Mouse (Mus musculus): ENCODE measurements around the gene Cdhr3.

Gene Cdhr3

DNA sequence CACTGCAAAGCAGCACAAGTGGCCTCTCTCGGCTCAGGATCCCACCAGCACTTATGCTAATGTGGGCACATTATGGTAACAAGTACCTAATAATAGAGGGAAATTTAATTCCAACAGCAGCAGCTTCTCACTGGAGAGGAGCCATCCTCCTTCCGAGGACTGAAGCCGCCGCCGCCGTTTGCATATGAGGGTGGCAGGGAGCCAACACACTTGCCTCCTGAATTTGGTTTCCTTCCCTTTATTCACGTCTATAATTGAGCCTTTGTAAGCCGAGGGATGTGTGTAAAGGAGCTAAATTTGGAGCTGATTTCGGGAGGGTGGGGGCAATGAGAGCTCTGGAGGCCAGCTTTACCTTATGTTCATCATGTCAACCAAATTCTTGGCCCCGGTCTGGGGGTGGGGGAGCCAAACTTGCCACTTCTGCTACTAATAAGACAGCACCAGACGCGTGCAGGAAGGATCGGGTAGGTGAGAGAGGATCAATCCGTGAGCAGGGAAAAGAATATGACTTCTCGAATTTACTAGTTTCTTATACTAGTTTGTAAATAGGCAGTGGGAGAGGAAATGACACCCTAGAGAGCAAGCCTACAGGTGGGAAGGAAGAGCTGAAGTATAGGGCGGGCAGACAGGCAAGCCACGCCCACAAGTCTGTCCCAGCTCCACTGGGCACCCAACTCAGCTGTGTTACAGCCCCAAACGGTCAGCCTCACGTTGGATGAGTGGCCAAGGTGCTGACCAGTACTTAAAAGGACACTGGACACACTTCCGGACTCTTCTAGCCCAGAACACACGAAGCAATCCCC, 56.8 kb downstream of the Cdhr3 start:
- DNase-seq (ENCODE audit: low read depth, low spot score) = peak; percentile 89

- DNase-seq (ENCODE audit: low read depth, low spot score) = no peak
These were observed 57.5 kb downstream of the Cdhr3 start for GRCm38 (mm10) chr12:33035089-33035718.

GRCm38 (mm10) chr12:33034343-33035088, 58.2 kb downstream of the Cdhr3 start:
- no peak for DNase-seq (ENCODE audit: low read depth, low spot score)

GRCm38 (mm10) chr12:33033221-33033620, 59.5 kb downstream of the Cdhr3 start:
- DNase-seq (ENCODE audit: low read depth, low spot score) = no peak

- DNase-seq (ENCODE audit: low read depth, low spot score) = no peak
These were observed 62.1 kb downstream of the Cdhr3 start for GRCm38 (mm10) chr12:33030589-33030988.

DNA sequence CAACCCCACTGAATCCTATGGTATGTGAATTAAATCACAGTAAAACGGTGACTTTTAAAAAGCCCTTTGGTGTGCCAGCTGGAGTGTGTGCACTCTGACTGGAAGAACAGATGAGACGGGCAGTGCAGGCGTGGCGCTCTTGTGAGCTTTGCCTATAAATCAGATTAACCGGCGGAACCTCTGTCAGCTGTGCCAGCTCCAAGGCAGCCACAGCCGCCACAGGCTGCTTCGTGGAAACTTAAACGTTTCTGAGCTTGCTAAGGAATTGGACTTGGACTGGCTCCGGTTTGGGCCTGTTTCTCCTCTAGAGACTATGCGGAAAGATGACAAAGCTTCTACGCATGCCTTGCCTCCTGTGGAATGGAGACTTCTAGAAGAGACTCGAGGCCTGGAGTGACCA, 62.6 kb downstream of the Cdhr3 start:
- DNase-seq (ENCODE audit: low read depth, low spot score) = no peak

DNA sequence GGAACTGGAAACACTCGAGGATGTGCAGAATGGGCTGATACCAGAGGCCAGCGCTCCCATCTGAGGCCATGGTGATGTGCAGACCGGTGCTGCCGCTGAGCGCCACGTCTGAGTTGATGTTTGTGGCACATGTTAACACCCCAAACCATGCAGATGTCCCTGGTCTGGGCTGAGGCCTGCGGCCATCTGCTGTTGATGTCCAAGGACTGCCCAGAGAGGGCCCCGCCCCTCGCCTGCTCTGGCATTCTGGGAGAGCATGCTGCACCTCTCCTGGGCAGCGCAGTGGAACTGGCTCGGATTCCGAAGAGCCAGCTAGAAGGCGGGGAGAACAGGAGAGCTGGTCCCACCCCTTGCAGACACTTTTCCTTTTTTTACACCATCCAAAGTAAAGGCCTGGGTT, 64.0 kb downstream of the Cdhr3 start:
- no peak for DNase-seq (ENCODE audit: low read depth, low spot score)

GRCm38 (mm10) chr12:33028109-33028691, 64.5 kb downstream of the Cdhr3 start:
- DNase-seq (ENCODE audit: low read depth, low spot score) = no peak

GRCm38 (mm10) chr12:33027093-33027492, 65.6 kb downstream of the Cdhr3 start:
- DNase-seq (ENCODE audit: low read depth, low spot score) = peak; percentile 93

DNA sequence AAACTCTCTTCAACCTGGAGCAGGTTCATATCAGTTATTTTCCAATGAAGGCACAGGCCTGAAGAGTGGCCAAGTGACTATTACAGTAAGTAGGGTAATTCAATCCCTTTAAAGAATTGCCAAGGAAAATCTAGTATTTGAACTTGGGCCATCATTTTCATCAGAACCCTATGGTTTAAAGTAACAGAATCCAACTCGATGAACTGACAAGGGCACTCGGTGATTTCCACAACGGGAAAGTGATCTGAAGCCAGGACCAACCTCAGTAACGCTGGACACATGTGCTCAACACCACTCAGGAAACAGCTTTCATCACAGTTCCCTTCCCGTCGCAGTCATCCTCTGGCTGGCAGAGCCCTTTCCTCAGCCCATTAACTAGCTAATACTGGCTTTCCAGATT, 68.2 kb downstream of the Cdhr3 start:
- no peak for DNase-seq (ENCODE audit: low read depth, low spot score)

- DNase-seq (ENCODE audit: low read depth, low spot score) = no peak
These were observed 70.9 kb downstream of the Cdhr3 start for GRCm38 (mm10) chr12:33021751-33022150.

- peak; percentile 51 for DNase-seq (ENCODE audit: low read depth, low spot score)
These were observed 71.5 kb downstream of the Cdhr3 start for GRCm38 (mm10) chr12:33021140-33021539.

GRCm38 (mm10) chr12:33020011-33020410, 72.7 kb downstream of the Cdhr3 start:
- DNase-seq (ENCODE audit: low read depth, low spot score) = peak; percentile 28

GRCm38 (mm10) chr12:33018601-33019000, 74.1 kb downstream of the Cdhr3 start:
- no peak for DNase-seq (ENCODE audit: low read depth, low spot score)

DNA sequence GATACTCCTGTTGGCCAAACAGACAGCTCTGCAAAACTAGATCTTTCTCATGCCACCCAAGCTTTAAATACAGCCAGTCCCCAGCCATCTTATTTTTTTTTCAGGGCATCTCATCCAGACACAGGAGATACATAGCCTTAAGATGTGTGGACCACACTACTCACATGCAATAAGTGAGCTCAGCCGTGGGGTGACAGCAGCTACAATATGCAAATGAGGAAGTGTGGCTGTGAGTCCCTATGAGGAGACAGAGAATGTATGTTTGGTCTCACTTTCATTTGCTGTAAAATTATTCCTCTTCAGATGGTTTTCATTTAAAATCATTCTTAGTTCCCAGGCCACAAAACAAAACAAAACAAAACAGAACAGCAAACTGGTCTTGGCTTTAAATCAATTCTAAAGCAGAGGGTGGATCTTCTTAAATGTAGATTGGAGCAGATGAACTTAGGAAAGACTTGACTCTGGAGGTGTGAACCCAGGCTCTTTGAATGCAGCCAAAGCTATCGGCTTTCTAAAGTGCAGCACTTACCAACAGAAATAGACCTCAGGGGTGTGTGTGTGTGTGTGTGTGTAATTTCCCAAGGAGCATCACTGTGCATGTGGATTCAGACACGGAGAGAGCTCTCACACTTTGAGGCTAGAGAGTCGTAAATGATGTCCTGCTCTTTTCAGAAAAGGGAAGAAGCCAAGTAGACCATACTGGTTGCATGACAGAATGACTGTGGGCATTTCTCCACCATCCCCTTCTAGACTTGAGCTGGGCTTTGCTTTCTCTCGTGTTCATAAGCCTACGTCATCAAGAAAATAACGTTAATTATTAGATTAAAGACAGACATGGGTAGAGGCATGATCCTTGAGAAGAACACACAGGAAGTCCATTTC, 75.6 kb downstream of the Cdhr3 start:
- no peak for DNase-seq (ENCODE audit: low read depth, low spot score)

GRCm38 (mm10) chr12:33015103-33015502, 77.6 kb downstream of the Cdhr3 start:
- DNase-seq (ENCODE audit: low read depth, low spot score) = no peak

GRCm38 (mm10) chr12:33014050-33014796, 78.5 kb downstream of the Cdhr3 start:
- no peak for DNase-seq (ENCODE audit: low read depth, low spot score)

DNA sequence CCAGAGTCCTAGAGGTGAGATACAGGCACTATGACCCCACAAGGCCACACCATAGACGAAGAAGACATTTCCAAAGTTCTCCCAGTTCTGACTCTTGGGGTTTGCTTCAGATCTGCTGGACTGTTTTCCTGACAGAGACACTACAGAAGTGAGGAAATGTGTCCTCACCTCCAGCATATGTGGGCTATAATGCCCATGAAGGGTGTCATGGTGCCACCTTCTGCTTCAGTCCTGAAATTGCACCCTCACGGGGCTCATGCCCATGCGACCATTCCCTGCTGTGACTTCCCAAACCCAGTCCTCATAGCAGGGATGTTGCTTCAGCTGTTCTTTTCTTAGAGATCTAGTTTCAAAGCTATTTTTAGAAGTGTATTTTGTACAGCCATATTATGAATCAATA, 82.6 kb downstream of the Cdhr3 start:
- peak; percentile 75 for DNase-seq (ENCODE audit: low read depth, low spot score)

DNA sequence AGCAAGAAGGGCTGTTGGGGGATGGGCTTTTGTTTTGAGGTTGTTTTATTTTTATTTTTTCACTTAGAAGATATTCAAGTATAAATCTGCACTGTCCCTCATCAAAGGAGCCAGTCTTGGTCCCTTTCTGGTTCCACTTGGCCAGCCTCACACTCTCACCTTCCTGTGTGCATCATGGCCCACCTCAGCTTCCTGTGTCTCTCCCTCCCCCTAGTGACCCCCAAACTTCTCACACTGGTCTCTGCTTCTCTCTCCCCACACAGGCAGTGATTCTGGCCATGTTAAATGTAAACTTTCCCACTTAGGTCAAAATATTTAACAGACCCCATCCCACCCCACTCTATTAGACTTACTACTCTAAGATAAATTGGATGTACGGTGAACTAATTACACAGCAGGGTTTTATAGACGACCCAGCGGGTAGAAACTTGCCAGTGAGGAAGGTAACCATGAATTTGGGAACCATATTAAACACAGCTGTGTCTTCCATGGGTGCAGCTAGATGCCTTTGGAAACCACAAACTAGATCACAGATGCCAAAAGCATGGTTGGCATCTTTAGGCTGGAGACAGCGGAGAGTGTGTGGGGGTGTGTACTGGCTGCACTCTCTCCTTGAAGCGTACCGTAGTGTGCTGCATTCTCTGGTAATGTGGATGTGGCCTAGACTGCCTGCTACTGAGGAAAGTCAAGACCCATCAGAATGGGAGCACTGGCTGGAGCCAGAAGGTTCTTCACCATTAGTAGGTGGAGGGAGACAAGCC, 83.3 kb downstream of the Cdhr3 start:
- DNase-seq (ENCODE audit: low read depth, low spot score) = peak; percentile 55

Data from brain, adult 2 months (tissue).